ENCODE assay signal across 25 mouse cellular contexts in genomic region chr2:17721177-17721715, GRCm38 (mm10). TPM values are rescaled to one million over a fixed set of nuclear protein-coding genes. Genes with fewer than 3 reads are reported as not detected.
DNase-seq lines count a peak whose midpoint lies in the region; ATAC-seq and TF ChIP-seq lines count a peak whose summit lies in the region.
"Had no signal": no experiment of that assay in that cellular context is flagged by ENCODE, and none has a peak within 500 bp of the region (broad histone marks: within the 10 kb centered on the region; RNA-seq: fewer than 3 reads in every experiment).

No protein-coding gene starts in this region.

- TF ChIP-seq POLR2A in brain, embryonic 14.5 days (IDR thresholded peaks at IDR 0.05; ENCODE audit: borderline replicate concordance, extremely low read depth, insufficient read depth, insufficient read length, poor library complexity, severe bottlenecking) = no peak

- H3K4me1 ChIP-seq in midbrain, embryonic 11.5 days (ENCODE audit: control insufficient read depth, insufficient read depth, low read length) = peaks cover 3% of the 10 kb centered on the region; the same call in 1 of the 2 replicates
- peaks cover 16% of the 10 kb centered on the region for H3K4me1 ChIP-seq in midbrain, embryonic 10.5 days
- H3K4me1 ChIP-seq in midbrain, embryonic 16.5 days (ENCODE audit: control insufficient read depth, insufficient read depth, low read length) = peaks cover 6% of the 10 kb centered on the region
- H3K4me1 ChIP-seq: intestine, embryonic 15.5 days had no signal

- no peak for TF ChIP-seq CTCF in layer of hippocampus, adult 2 months (conservative IDR thresholded peaks at IDR 0.05)
- no peak for TF ChIP-seq CTCF in brain, embryonic 14.5 days (IDR thresholded peaks at IDR 0.05; ENCODE audit: borderline replicate concordance, extremely low read depth, insufficient read depth, insufficient read length)

- ATAC-seq in midbrain, embryonic 11.5 days (ENCODE audit: low FRiP score) = peak; percentile 52; the same call in 1 of the 2 replicates
- ATAC-seq in midbrain, embryonic 16.5 days = peak; percentile 33; the same call in 1 of the 2 replicates
- ATAC-seq: forebrain, embryonic 16.5 days; intestine, embryonic 15.5 days; liver, embryonic 12.5 days had no signal

- 60% methylated on average over 6 of the region's 6 CpGs for WGBS in midbrain, embryonic 11.5 days
- 81% methylated on average over 6 of the region's 6 CpGs for WGBS in midbrain, embryonic 10.5 days
- 52% methylated on average over 6 of the region's 6 CpGs for WGBS in midbrain, embryonic 16.5 days

- no peak overlapping the region for H3K4me2 ChIP-seq in midbrain, embryonic 11.5 days
- no peak overlapping the region for H3K4me2 ChIP-seq in midbrain, embryonic 16.5 days (ENCODE audit: low read length)
- H3K4me2 ChIP-seq: heart, embryonic 11.5 days; hindbrain, embryonic 15.5 days; intestine, embryonic 15.5 days; limb, embryonic 13.5 days; liver, embryonic 12.5 days had no signal

- no peaks in the 10 kb centered on the region for H3K27me3 ChIP-seq in midbrain, embryonic 11.5 days (ENCODE audit: control insufficient read depth, insufficient read depth, low read length)
- peaks cover 19% of the 10 kb centered on the region for H3K27me3 ChIP-seq in midbrain, embryonic 10.5 days (ENCODE audit: low read depth, poor library complexity, severe bottlenecking)
- no peaks in the 10 kb centered on the region for H3K27me3 ChIP-seq in midbrain, embryonic 16.5 days (ENCODE audit: control insufficient read depth, insufficient read depth, low read depth, low read length)
- H3K27me3 ChIP-seq: CH12.LX; hindbrain, embryonic 15.5 days; intestine, embryonic 15.5 days; limb, embryonic 13.5 days; liver, embryonic 12.5 days had no signal

- DNase-seq in layer of hippocampus, adult 2 months (ENCODE audit: low spot score in 2 of 2) = no peak
- no peak for DNase-seq in layer of hippocampus, postnatal 14 days (ENCODE audit: low spot score in 2 of 2)
- DNase-seq in midbrain, embryonic 11.5 days (ENCODE audit: low spot score, missing footprints) = no peak
- no peak for DNase-seq in midbrain, embryonic 10.5 days (ENCODE audit: low spot score)
- peak; percentile 50 for DNase-seq in brain, embryonic 14.5 days (ENCODE audit: low read depth)
- DNase-seq in adrenal gland, adult 2 months = no peak
- DNase-seq: adrenal gland, adult 8-10 months; B cell, adult 2 months; cerebellum, adult 18-20 months; cerebellum, postnatal 14 days; gastrocnemius, postnatal 10 days; kidney, adult 8-10 months; kidney, postnatal 10 days; lung, adult 18-20 months; right cerebral cortex, postnatal 14 days had no signal

- H3K4me3 ChIP-seq in layer of hippocampus, adult 2 months = no peak overlapping the region
- H3K4me3 ChIP-seq in midbrain, embryonic 11.5 days (ENCODE audit: low read depth, low read length) = no peak overlapping the region
- no peak overlapping the region for H3K4me3 ChIP-seq in midbrain, embryonic 10.5 days
- H3K4me3 ChIP-seq in midbrain, embryonic 16.5 days (ENCODE audit: low read depth, low read length) = no peak overlapping the region
- H3K4me3 ChIP-seq: forebrain, embryonic 10.5 days; hindbrain, embryonic 15.5 days; intestine, embryonic 15.5 days; limb, embryonic 13.5 days; liver, embryonic 12.5 days had no signal

- H3K9ac ChIP-seq in midbrain, embryonic 11.5 days (ENCODE audit: low read length) = no peak overlapping the region
- no peak overlapping the region for H3K9ac ChIP-seq in midbrain, embryonic 16.5 days (ENCODE audit: low read depth, low read length)
- H3K9ac ChIP-seq: hindbrain, embryonic 15.5 days; intestine, embryonic 15.5 days; limb, embryonic 13.5 days; liver, embryonic 12.5 days had no signal

- peak overlapping the region; percentile 29; the same call in 1 of the 2 replicates for H3K27ac ChIP-seq in layer of hippocampus, adult 2 months
- H3K27ac ChIP-seq in midbrain, embryonic 11.5 days (ENCODE audit: low read depth, low read length) = no peak overlapping the region
- H3K27ac ChIP-seq in midbrain, embryonic 10.5 days (replicated peaks) = no peak overlapping the region
- no peak overlapping the region for H3K27ac ChIP-seq in midbrain, embryonic 16.5 days (ENCODE audit: low read length)
- H3K27ac ChIP-seq: forebrain, embryonic 10.5 days; hindbrain, embryonic 15.5 days; intestine, embryonic 15.5 days; limb, embryonic 13.5 days; liver, embryonic 12.5 days had no signal

- H3K9me3 ChIP-seq in midbrain, embryonic 11.5 days (ENCODE audit: control insufficient read depth, low read length) = peaks cover 2% of the 10 kb centered on the region; the same call in 1 of the 2 replicates
- 0 out of 2 replicates have a peak, but pooled peaks cover 3% of the 10 kb centered on the region for H3K9me3 ChIP-seq in midbrain, embryonic 10.5 days (replicated peaks)
- no peaks in the 10 kb centered on the region for H3K9me3 ChIP-seq in midbrain, embryonic 16.5 days (replicated peaks; ENCODE audit: control insufficient read depth, low read length, poor library complexity, severe bottlenecking)
- H3K9me3 ChIP-seq: G1E; hindbrain, embryonic 15.5 days; intestine, embryonic 15.5 days; liver, embryonic 12.5 days had no signal

- H3K36me3 ChIP-seq in midbrain, embryonic 11.5 days (ENCODE audit: control insufficient read depth, insufficient read depth, low read length) = no peaks in the 10 kb centered on the region
- H3K36me3 ChIP-seq in midbrain, embryonic 10.5 days = no peaks in the 10 kb centered on the region
- no peaks in the 10 kb centered on the region for H3K36me3 ChIP-seq in midbrain, embryonic 16.5 days (ENCODE audit: control insufficient read depth, insufficient read depth, low read length)
- H3K36me3 ChIP-seq: forebrain, embryonic 10.5 days; G1E; hindbrain, embryonic 15.5 days; intestine, embryonic 15.5 days; limb, embryonic 13.5 days; liver, embryonic 12.5 days had no signal

RNA-seq across cellular contexts. Expression of gene Nebl, which starts 10.0 kb away (rescaled TPM):
- total RNA-seq in layer of hippocampus, adult 2 months (2021) = 100 to 1,000 TPM; 148 to 159 TPM
- 100 to 1,000 TPM; 129 to 140 TPM for total RNA-seq in layer of hippocampus, postnatal 14 days (2021)
- 2.7 and 2.8 TPM in 2 replicates for polyA plus RNA-seq in midbrain, embryonic 11.5 days (2014; fragmentation: Nextera tagmentation; extraction: Ambion mirVana)
- 3.3 and 4.4 TPM in 2 replicates for polyA plus RNA-seq in midbrain, embryonic 10.5 days (2016; fragmentation: Nextera tagmentation; extraction: Ambion mirVana)
- 6.6 and 9.1 TPM in 2 replicates for polyA plus RNA-seq in brain, embryonic 14.5 days (2012; rRNA removed)
- 12.8 and 13.8 TPM in 2 replicates for polyA plus RNA-seq in midbrain, embryonic 16.5 days (2015; fragmentation: Nextera tagmentation; extraction: Ambion mirVana)
- 1 to 10 TPM; 7.3 to 7.4 TPM for total RNA-seq in adrenal gland, adult 2 months (2021)
- polyA plus RNA-seq in adrenal gland, adult 2 months (2012; rRNA removed) = 4.8 and 5.8 TPM in 2 replicates
